Mouse (Mus musculus): ENCODE results near the gene Abcc8.

Gene Abcc8

GRCm38 (mm10) chr7:46154498-46155488, 25.0 kb downstream of the Abcc8 start:
- CTCF ChIA-PET, result no interaction called here

DNA sequence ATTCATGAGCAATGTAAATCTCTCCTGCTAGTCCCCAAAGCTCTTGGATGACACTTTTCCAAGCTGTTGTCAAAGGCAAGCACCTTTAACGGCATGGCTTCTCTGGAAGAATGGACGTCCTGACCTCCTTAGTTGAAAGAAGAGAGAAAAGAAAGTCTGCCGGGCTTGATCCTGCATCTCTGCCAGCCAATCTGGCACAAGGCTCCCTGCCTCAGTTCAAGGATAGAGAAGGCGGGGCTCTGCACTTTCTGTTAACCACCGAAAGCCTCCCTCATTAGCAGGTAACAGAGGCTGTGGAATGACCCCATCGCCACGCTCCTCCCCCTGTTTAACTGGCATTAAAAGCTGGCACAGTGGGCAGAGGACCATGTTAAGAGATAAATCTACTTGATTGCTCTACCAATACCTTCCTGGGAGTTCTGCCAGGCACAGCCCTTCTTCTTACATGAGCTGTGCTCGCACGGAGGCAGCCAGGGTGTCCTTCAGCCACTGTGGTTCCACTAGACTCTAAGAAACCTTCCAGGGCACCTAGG, 26.9 kb downstream of the Abcc8 start:
- CTCF ChIA-PET, result no interaction called here

- CTCF ChIA-PET, result no interaction called here
These were observed 32.4 kb downstream of the Abcc8 start for GRCm38 (mm10) chr7:46147417-46147816.

DNA sequence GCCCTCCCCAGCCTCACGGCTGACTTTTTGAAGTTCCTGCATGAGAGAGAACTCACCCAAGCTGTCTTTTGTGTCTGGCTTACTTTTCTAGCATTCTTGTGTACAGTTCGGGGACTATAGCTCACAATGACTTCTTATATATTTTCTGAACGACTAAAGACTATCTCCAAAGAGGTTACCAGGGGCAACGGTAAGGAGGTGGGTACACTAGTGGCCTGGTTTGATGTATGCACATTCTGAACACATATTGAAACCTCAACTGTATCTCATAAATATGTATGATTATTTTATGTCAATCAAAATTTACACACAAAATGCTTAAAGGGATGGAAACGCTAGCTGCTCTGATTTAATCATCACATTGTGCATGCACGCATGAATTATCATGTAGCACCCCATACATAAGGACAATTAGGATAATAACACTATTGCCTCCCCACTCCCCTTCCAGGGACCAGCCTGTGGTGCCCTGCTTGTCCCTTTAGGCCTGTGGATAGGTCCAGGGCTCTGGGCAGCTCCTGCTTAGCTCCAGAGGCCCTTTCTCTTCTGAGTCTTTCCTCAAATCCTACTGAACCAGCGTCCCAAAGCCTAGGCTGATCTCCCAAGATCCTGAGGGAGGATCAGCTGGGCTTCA, 33.0 kb downstream of the Abcc8 start:
- CTCF ChIA-PET, result no interaction called here

- CTCF ChIA-PET, result no interaction called here
These were observed 35.8 kb downstream of the Abcc8 start for GRCm38 (mm10) chr7:46144061-46144460.

- CTCF ChIA-PET, result no interaction called here
These were observed 41.4 kb downstream of the Abcc8 start for GRCm38 (mm10) chr7:46138329-46138930.

DNA sequence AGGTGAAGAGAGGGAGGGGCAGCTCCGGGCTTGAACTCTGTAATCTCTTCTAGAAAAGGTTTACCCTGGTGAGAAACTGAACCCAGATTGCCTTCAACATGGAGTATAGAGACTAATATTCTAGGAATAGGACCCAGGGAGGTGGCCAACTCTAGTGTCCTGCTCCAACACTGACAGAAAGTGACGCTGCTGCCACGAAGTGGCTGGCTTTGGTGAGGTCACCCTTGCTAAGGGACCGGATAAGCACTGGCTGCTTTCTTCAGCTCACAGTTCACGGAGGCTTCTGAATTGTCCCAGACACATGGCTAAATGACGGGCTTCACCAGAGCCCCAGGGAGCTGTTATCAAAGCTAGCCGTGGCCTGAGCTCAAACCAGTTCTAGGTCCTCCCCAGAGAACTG, 46.0 kb downstream of the Abcc8 start:
- CTCF ChIA-PET, result no interaction called here

GRCm38 (mm10) chr7:46132229-46132628, 47.6 kb downstream of the Abcc8 start:
- CTCF ChIA-PET, result no interaction called here

- CTCF ChIA-PET, result no interaction called here
These were observed 48.0 kb downstream of the Abcc8 start for GRCm38 (mm10) chr7:46131806-46132205.

GRCm38 (mm10) chr7:46131266-46131665, 48.6 kb downstream of the Abcc8 start:
- CTCF ChIA-PET, result no interaction called here

GRCm38 (mm10) chr7:46130723-46131122, 49.1 kb downstream of the Abcc8 start:
- CTCF ChIA-PET, result no interaction called here

- CTCF ChIA-PET, result no interaction called here
These were observed 50.2 kb downstream of the Abcc8 start for GRCm38 (mm10) chr7:46129463-46130179.

DNA sequence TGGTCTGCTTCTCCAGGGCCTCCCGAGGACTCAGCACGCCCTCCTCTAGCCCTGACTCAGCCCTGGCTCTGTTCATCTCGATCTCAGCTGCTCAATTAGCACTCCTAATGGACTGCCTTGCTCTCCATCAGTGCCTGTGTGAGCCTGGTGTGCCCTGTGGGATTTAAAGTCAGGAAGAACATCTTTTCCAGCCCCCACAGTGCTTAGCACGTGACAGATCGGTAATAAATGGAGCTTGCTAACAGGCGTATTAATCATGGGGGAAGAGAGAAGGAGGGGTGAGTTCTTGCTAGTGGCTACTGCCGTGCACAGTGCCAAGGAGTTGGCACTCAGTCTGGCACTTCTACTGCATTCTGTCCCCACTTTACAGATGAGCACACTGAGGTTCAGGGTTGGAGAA, 51.6 kb downstream of the Abcc8 start:
- CTCF ChIA-PET, result no interaction called here

DNA sequence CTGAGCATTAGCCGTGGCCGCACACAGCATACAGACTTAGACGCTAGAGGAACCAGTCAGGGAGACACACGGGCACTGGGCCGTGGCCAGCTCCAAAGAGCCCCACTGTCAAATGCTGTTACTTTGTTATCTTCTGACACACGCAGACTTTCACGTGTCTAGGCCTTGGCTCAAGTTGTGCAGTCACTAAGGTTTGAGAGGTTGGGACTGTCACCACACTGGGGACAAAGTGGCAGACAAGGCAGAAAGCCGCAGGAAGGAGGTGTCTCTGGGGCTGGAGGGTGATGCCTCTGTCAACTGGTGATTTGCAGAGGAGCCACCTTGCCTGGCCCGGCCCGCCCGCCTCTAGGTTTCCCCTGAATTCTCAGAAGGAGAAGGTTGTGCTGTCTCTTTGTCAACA, 54.5 kb downstream of the Abcc8 start:
- CTCF ChIA-PET, result no interaction called here

DNA sequence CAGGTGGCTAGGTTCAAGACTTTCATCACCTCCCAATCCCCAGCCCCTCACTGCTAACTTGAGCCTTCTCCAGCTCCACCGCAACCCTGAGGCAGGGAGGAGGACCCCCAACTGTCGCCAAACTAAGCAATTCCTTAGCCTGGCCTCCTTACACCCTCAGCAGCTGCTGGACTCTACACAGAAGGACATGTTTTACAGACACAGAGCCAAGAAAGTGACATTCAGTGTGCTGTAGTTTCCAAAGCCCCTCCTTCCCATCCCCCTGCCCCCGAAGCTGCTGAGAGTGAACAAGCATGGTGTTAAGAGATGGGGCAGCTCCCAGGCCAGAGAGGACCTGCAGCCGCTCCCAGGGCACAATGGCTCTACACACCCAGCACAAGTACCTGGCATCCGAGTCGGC, 55.4 kb downstream of the Abcc8 start:
- CTCF ChIA-PET, result no interaction called here

DNA sequence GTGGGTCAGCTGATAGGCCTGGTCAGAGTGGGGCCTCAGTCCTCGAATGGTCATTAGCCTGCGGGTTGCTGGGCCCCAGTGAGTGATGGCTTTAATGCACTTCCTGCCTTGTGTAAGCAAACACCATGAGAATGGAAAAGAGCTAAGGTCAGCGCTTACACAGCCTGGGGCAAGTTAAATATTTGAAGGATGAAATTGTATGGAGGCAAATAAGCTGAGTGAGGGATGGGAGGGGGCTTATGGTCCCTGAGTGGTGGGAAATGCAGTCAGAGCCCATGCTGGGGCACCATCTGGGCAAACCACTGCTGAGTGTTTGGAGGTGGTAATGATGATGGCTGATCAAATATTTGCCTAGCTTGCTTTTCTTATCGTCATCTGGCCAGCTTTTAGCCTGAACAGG, 56.9 kb downstream of the Abcc8 start:
- CTCF ChIA-PET, result no interaction called here

DNA sequence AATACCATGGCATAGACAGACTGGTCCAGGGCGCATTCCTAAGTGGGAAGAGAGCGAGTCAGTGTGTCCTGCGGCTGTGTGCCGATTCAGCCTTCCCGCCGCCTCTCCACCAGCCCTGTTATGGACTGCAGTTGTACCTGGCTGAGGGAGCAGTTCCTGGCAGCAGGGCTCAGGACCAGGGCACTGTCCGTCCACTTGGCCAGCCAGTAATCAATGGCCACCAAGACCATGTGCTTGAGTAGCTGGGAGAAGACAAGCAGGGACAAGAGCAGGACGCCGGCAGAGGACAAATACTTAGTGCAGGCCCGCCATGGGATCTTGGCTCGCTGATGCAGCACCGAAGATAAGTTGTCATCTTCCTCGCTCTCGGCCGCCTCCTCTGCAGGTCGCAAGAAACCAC, 62.8 kb downstream of the Abcc8 start:
- CTCF ChIA-PET, result no interaction called here

GRCm38 (mm10) chr7:46116118-46116581, 63.7 kb downstream of the Abcc8 start:
- CTCF ChIA-PET, result no interaction called here

DNA sequence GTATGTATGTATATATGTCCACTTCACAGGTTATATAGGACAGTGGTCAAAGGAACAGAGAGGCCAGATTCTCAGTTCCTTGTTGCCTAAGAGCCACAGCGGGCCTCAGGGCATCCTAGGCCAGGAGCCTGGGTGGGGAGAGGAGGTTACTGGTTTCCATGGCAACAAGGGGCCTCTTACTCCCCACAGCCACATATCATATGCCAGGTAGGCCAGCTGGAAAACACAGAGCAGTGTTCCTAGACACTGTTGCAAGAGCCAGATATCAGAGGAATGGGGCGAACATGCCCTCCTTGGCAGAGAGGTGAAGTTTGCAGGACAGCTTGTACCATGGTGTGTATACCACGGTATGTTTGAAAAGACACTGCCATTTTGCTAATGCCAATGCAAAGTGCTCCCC, 66.4 kb downstream of the Abcc8 start:
- CTCF ChIA-PET, result no interaction called here

DNA sequence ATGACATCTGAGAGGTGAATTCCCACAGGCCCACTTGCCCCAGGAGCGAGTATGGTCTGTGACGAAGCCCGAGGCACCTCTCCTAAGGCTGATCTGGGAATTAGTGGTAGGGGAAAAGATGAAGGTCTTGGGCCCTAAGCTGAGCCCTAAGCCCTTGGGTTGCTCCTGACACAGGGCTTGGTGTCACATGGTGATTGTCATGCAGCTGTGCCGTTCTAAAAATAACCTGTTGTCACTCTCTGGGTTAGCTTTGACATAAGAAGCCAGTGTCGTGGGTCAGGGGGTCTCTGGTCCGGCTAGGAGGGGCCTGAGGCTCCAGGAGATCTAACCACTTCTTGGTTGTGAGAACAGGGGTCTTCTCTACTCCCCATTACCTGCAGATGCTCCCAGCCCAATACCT, 67.9 kb downstream of the Abcc8 start:
- CTCF ChIA-PET, result no interaction called here

- CTCF ChIA-PET, result no interaction called here
These were observed 68.5 kb downstream of the Abcc8 start for GRCm38 (mm10) chr7:46111212-46111817.

DNA sequence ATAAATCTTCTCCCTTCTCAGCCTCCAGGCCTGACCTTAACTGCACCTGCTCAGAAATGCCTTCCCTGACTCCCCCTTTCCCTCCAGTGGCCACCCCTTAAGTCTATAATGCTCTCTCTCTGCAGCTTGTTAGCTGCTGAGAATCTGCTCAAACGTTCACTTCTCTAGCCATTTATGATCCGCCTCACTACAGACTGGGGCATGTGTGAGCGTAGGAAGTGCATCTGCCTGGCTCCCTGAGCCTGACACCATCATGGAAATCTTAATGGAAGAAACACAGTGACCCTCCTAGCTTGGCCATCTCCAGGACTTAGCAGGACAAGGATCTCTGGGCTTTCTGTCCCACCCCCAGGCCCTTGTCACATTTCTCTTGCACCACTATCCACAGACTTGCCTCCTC, 69.8 kb downstream of the Abcc8 start:
- CTCF ChIA-PET, result no interaction called here
